Mouse (Mus musculus) heart, embryonic 15.5 days (tissue): ENCODE measurements around the gene Prkn. TPM values are rescaled to one million over a fixed set of nuclear protein-coding genes. Genes with fewer than 3 reads are reported as not detected.
"Not testable (repeated sequence)": the region's sequence is repeated elsewhere in the genome, so short reads cannot be mapped to it uniquely, and the experiment has no call there.

Source experiments
- ATAC-seq: fragments of 200-750 bp; cut with Nextera tagmentation; replicated peaks from 2 replicates; pipeline ENCODE4 v1.8.0; 2017; ENCODE audit warnings: low read depth, moderate TSS enrichment; ENCODE audit not compliant: insufficient number of reproducible peaks, insufficient read depth, low FRiP score
- H3K27ac ChIP-seq: fragments of 300-500 bp; sonication (generic); 2 replicates; pipeline ENCODE4 v1.5.1; 2015; ENCODE audit warnings: mild to moderate bottlenecking, inconsistent platforms
- H3K27me3 ChIP-seq: fragments of 300-500 bp; sonication (generic); 2 replicates; pipeline ENCODE4 v1.6.1; 2015; ENCODE audit warnings: inconsistent platforms
- H3K36me3 ChIP-seq: fragments of 300-500 bp; sonication (generic); 2 replicates; pipeline ENCODE4 v1.6.1; 2015; ENCODE audit warnings: mild to moderate bottlenecking, inconsistent platforms
- H3K4me1 ChIP-seq: fragments of 300-500 bp; sonication (generic); replicated peaks from 2 replicates; pipeline ENCODE4 v1.6.1; 2015; ENCODE audit warnings: inconsistent platforms
- H3K4me2 ChIP-seq: fragments of 300-500 bp; sonication (generic); 2 replicates; pipeline ENCODE4 v1.6.1; 2015; ENCODE audit warnings: inconsistent platforms, mild to moderate bottlenecking, moderate library complexity
- H3K4me3 ChIP-seq: fragments of 300-500 bp; sonication (generic); 2 replicates; pipeline ENCODE4 v1.5.1; 2015; ENCODE audit warnings: mild to moderate bottlenecking, inconsistent platforms
- H3K9ac ChIP-seq: fragments of 300-500 bp; sonication (generic); 2 replicates; pipeline ENCODE4 v1.6.1; 2015; ENCODE audit warnings: mild to moderate bottlenecking, inconsistent platforms
- H3K9me3 ChIP-seq: fragments of 300-500 bp; sonication (generic); replicated peaks from 2 replicates; pipeline ENCODE4 v1.6.1; 2016; ENCODE audit warnings: inconsistent platforms
- WGBS: fragments of 180-500 bp; shearing (Covaris S2); methylation state at CpG from one replicate; pipeline ENCODE4 v1.1.7; 2015; ENCODE audit warnings: mixed read lengths; 5-methylcytosine and 5-hydroxymethylcytosine counted together
- polyA plus RNA-seq: library from polyadenylated mRNA; unstranded; fragments of >200 nt; fragmentation: Nextera tagmentation; extraction: Ambion mirVana; gene quantifications from 2 replicates; pipeline ENCODE4 v1.2.1, GENCODE M21; 2015

Gene Prkn
- polyA plus RNA-seq, 1 experiment from 2014 or later = 2.1 TPM

DNA sequence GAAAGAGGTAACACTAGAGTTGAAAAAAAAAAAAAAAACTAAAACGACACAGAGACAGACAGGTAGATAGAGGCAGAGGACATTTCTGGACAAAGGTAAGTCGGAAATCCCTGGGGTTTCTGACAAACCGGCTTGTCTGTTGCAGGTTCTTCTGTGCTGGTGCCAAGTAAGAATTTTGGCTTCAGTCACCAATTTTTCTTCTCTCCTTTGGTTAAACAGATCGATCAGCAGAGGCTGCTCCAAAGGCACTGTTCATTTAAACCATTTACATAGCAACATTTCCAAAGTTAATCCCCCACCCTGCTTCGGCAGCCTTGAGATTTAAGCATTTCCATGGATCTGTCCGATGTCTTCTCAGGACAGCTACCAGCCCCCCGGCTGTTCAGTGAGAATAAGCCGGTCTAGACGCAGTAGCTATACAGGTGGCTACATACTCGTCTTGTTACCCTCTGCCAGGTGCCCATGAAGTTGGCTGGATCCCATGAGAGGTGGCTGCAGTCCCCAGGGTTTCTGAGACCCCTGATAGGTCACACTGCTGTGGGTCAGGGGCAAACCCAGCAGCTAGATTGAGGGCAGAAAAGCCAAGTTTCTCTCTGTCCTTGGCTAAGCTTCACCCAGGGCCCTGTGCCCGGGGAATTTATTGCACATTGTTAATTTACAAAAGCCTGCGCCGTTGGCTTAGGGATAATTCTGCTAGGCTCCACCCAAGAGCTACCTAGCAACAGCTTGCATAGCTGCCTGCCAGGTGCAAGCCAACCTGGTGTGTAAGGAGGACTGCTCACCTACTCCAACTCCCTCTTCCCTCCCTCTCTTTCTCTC, 1133.0 kb downstream of the Prkn start:
- Histone ChIP-seq H3K4me3 (no peak overlapping the region), H3K9ac (no peak overlapping the region), H3K27me3 (peaks cover 20% of the 10 kb centered on the region), H3K4me1 (no peaks in the 10 kb centered on the region; the same call in 1 of the 2 replicates), H3K36me3 (no peaks in the 10 kb centered on the region), H3K4me2 (no peak overlapping the region), H3K9me3 (no peaks in the 10 kb centered on the region), H3K27ac (no peak overlapping the region)
- no peak for ATAC-seq
- WGBS = 54% methylated on average over 13 of the region's 13 CpGs

- H3K4me2 ChIP-seq = no peak overlapping the region
- no peak overlapping the region for H3K9ac ChIP-seq
- H3K9me3 ChIP-seq = no peaks in the 10 kb centered on the region
- 28% methylated on average over 7 of the region's 7 CpGs for WGBS
- H3K27me3 ChIP-seq = peaks cover 20% of the 10 kb centered on the region
- no peak overlapping the region for H3K27ac ChIP-seq
- no peak overlapping the region for H3K4me3 ChIP-seq
- no peaks in the 10 kb centered on the region for H3K36me3 ChIP-seq
- H3K4me1 ChIP-seq = no peaks in the 10 kb centered on the region; the same call in 1 of the 2 replicates
- no peak for ATAC-seq
Measured at GRCm38 (mm10) chr17:11975062-11975607, 1135.0 kb downstream of the Prkn start.

DNA sequence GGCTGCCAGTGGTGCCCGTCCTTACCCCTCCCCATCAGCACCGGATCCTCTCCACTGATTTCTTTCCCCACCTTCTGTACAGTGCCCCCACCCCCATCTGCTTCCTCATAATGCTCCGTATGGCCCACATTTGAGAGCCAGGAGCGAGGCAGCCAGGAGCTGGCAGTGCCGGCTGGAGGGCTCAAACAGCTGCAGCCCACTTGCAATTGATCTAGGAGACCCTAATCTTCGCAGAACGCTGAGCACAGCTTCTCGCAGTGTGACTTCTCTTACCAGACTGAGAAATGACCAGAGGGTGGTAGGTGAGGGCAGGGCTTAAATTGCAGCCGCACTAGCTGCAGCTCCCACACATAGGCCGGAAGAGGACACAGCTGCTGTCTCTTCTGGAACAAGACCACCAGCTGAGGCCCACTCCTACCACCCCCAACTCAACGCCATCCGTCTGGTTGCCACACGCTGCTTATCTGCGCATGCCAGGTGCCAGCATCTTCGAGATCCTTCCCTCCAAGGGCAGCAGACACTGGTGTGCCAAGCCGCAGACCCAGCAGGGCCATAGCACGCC, 1138.2 kb downstream of the Prkn start:
- H3K9ac ChIP-seq = no peak overlapping the region
- H3K4me3 ChIP-seq = no peak overlapping the region
- H3K4me2 ChIP-seq = no peak overlapping the region
- no peaks in the 10 kb centered on the region for H3K36me3 ChIP-seq
- ATAC-seq = no peak
- H3K4me1 ChIP-seq = no peaks in the 10 kb centered on the region
- WGBS = 41% methylated on average over 17 of the region's 17 CpGs
- H3K27me3 ChIP-seq = peaks cover 18% of the 10 kb centered on the region
- H3K27ac ChIP-seq = no peak overlapping the region
- H3K9me3 ChIP-seq = no peaks in the 10 kb centered on the region

GRCm38 (mm10) chr17:11981666-11982065, 1141.5 kb downstream of the Prkn start:
- no peak for ATAC-seq
- 59% methylated on average over 9 of the region's 9 CpGs for WGBS

GRCm38 (mm10) chr17:11988110-11988837, 1148.1 kb downstream of the Prkn start:
- peak overlapping the region; percentile 34 for H3K4me2 ChIP-seq
- H3K4me1 ChIP-seq = peaks cover 6% of the 10 kb centered on the region
- 41% methylated on average over 14 of the region's 14 CpGs for WGBS
- no peak overlapping the region; the same call in 1 of the 2 replicates for H3K27ac ChIP-seq
- H3K4me3 ChIP-seq = no peak overlapping the region
- H3K27me3 ChIP-seq = no peaks in the 10 kb centered on the region; the same call in 1 of the 2 replicates
- ATAC-seq = peak; percentile 85
- H3K9ac ChIP-seq = no peak overlapping the region
- no peaks in the 10 kb centered on the region for H3K36me3 ChIP-seq
- no peaks in the 10 kb centered on the region for H3K9me3 ChIP-seq

More at GRCm38 (mm10) chr17:11981666-11982065, 1141.5 kb downstream of the Prkn start:
- no peak overlapping the region for H3K4me2 ChIP-seq
- H3K9ac ChIP-seq = no peak overlapping the region
- H3K4me1 ChIP-seq = no peaks in the 10 kb centered on the region
- no peaks in the 10 kb centered on the region for H3K9me3 ChIP-seq
- H3K27ac ChIP-seq = no peak overlapping the region
- H3K4me3 ChIP-seq = no peak overlapping the region
- H3K36me3 ChIP-seq = no peaks in the 10 kb centered on the region
- peaks cover 5% of the 10 kb centered on the region; the same call in 1 of the 2 replicates for H3K27me3 ChIP-seq

- Histone ChIP-seq H3K4me1 (peaks cover 6% of the 10 kb centered on the region), H3K4me2 (no peak overlapping the region), H3K9ac (no peak overlapping the region), H3K9me3 (no peaks in the 10 kb centered on the region), H3K27me3 (peaks cover 3% of the 10 kb centered on the region), H3K36me3 (no peaks in the 10 kb centered on the region), H3K4me3 (no peak overlapping the region), H3K27ac (no peak overlapping the region)
- ATAC-seq = no peak
- WGBS = 76% methylated on average over 4 of the region's 4 CpGs
Measured at GRCm38 (mm10) chr17:11989296-11989695, 1149.1 kb downstream of the Prkn start.

GRCm38 (mm10) chr17:11990386-11991087, 1150.4 kb downstream of the Prkn start:
- Histone ChIP-seq H3K4me2 (no peak overlapping the region), H3K27ac (no peak overlapping the region), H3K4me1 (peaks cover 6% of the 10 kb centered on the region), H3K9ac (no peak overlapping the region), H3K4me3 (no peak overlapping the region), H3K9me3 (no peaks in the 10 kb centered on the region), H3K36me3 (no peaks in the 10 kb centered on the region), H3K27me3 (peaks cover 3% of the 10 kb centered on the region)
- no peak for ATAC-seq
- WGBS = 85% methylated on average over 11 of the region's 11 CpGs

DNA sequence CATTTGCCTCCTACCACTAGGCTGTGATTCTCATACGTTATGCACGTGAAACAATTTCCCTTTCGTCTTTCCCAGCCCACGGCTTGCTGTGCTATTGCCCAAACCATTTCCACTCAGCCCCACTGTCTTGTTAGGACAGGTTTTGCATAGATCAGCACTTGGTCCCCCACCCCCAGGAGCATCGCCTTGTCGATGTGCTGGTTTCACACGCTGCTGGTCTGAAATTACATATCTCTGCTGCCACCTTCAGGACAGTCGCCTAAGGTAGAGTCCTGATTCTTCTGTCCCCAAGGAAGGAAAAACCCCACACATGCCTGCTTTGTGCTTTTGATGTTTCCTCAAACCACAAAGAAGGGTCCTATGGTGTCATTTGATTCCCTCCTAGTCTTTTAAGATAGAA, 1153.1 kb downstream of the Prkn start:
- Histone ChIP-seq H3K36me3 (no peaks in the 10 kb centered on the region), H3K4me1 (peaks cover 11% of the 10 kb centered on the region; the same call in 1 of the 2 replicates), H3K27ac (no peak overlapping the region), H3K9me3 (no peaks in the 10 kb centered on the region), H3K4me3 (no peak overlapping the region), H3K9ac (no peak overlapping the region), H3K27me3 (peaks cover 3% of the 10 kb centered on the region; the same call in 1 of the 2 replicates), H3K4me2 (no peak overlapping the region)
- ATAC-seq = no peak
- 25% methylated on average over 8 of the region's 8 CpGs for WGBS

- H3K9me3 ChIP-seq = no peaks in the 10 kb centered on the region
- H3K36me3 ChIP-seq = no peaks in the 10 kb centered on the region
- H3K27me3 ChIP-seq = peaks cover 3% of the 10 kb centered on the region; the same call in 1 of the 2 replicates
- H3K9ac ChIP-seq = no peak overlapping the region
- ATAC-seq = no peak
- H3K4me1 ChIP-seq = 0 out of 2 replicates have a peak, but pooled peaks cover 5% of the 10 kb centered on the region
- WGBS = 67% methylated on average over 3 of the region's 3 CpGs
- no peak overlapping the region for H3K4me2 ChIP-seq
- H3K27ac ChIP-seq = no peak overlapping the region
- H3K4me3 ChIP-seq = no peak overlapping the region
Measured at GRCm38 (mm10) chr17:11994252-11994651, 1154.1 kb downstream of the Prkn start.

DNA sequence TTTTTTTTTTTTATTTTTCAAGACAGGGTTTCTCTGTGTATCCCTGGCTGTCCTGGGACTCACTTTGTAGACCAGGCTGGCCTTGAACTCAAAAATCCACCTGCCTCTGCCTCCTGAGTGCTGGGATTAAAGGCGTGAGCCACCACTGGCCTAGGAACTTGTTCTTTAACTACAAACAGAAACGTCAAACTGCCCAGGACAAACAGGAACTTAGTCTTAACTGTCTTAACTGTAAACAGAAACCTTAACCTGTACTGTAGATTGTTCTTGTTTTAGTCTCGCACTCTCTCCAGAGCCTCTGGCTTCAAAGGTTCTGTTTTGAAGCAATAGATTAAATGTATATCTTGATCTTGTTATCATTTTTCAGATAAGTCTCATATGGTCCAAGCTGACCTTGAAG, 1154.6 kb downstream of the Prkn start:
- not testable (repeated sequence) for H3K27me3 ChIP-seq, H3K9me3 ChIP-seq, H3K36me3 ChIP-seq, H3K4me2 ChIP-seq, H3K9ac ChIP-seq, H3K4me1 ChIP-seq, H3K27ac ChIP-seq, ATAC-seq, H3K4me3 ChIP-seq
- 63% methylated on average over 3 of the region's 3 CpGs for WGBS
